Mouse (Mus musculus) E14TG2a.4 (cell line): Measurements from ENCODE around the gene BC055324.

Experiments used
- CTCF ChIP-seq: conservative IDR thresholded peaks from 2 replicates; pipeline ENCODE4 v1.5.1; 2014; ENCODE audit warnings: low read length
- NANOG ChIP-seq: IDR thresholded peaks from 2 replicates; pipeline ENCODE4 v1.6.1; 2014; ENCODE audit warnings: borderline replicate concordance, low read length, mixed read lengths

- TF ChIP-seq CTCF (no peak), NANOG (no peak)
These were observed 30.4 kb downstream of the BC055324 start for GRCm38 (mm10) chr1:163964008-163964689.
